Mouse (Mus musculus): ENCODE data around the gene Cdc25b. TPM values are rescaled to one million over a fixed set of nuclear protein-coding genes. Genes with fewer than 3 reads are reported as not detected.
A peak's percentile ranks its signal among the peaks of the same experiment; 100 is the strongest.

Cdc25b gene
- polyA plus RNA-seq, 1 experiment from 2014 or later: 85.7 TPM

GRCm38 (mm10) chr2:131146193-131147042 lies 40.3 kb upstream of the Cdc25b start:
- Histone ChIP-seq H3K4me2 (replicated peaks) (no peak overlapping the region), H3K27ac (no peak overlapping the region), H3K9ac (no peak overlapping the region), H3K27me3 (no peaks in the 10 kb centered on the region), H3K4me1 (peaks cover 5% of the 10 kb centered on the region; the same call in 1 of the 2 replicates), H3K4me3 (no peak overlapping the region), H3K36me3 (peaks cover 80% of the 10 kb centered on the region), H3K9me3 (replicated peaks) (no peaks in the 10 kb centered on the region)
- 92% methylated on average over 21 of the region's 21 CpGs for WGBS
- ATAC-seq (ENCODE audit: low FRiP score): no peak

GRCm38 (mm10) chr2:131147043-131147365 lies 39.7 kb upstream of the Cdc25b start:
- no peak overlapping the region for H3K4me2 ChIP-seq (replicated peaks)
- H3K27ac ChIP-seq: no peak overlapping the region
- no peak for ATAC-seq (ENCODE audit: low FRiP score)
- peaks cover 86% of the 10 kb centered on the region for H3K36me3 ChIP-seq
- H3K4me3 ChIP-seq: no peak overlapping the region
- peaks cover 5% of the 10 kb centered on the region; the same call in 1 of the 2 replicates for H3K4me1 ChIP-seq
- no peak overlapping the region for H3K9ac ChIP-seq
- H3K27me3 ChIP-seq: no peaks in the 10 kb centered on the region
- H3K9me3 ChIP-seq (replicated peaks): no peaks in the 10 kb centered on the region
- WGBS: 95% methylated on average over 8 of the region's 8 CpGs

GRCm38 (mm10) chr2:131148353-131149253 lies 38.1 kb upstream of the Cdc25b start:
- Histone ChIP-seq H3K4me1 (no peaks in the 10 kb centered on the region), H3K36me3 (peaks cover 91% of the 10 kb centered on the region), H3K27ac (no peak overlapping the region), H3K9me3 (replicated peaks) (no peaks in the 10 kb centered on the region), H3K27me3 (no peaks in the 10 kb centered on the region), H3K9ac (no peak overlapping the region), H3K4me3 (no peak overlapping the region), H3K4me2 (replicated peaks) (no peak overlapping the region)
- WGBS: 88% methylated on average over 8 of the region's 8 CpGs
- no peak for ATAC-seq (ENCODE audit: low FRiP score)

GRCm38 (mm10) chr2:131149254-131149578 lies 37.5 kb upstream of the Cdc25b start:
- H3K36me3 ChIP-seq: peaks cover 90% of the 10 kb centered on the region
- H3K9ac ChIP-seq: no peak overlapping the region
- H3K27ac ChIP-seq: no peak overlapping the region
- 93% methylated on average over 3 of the region's 3 CpGs for WGBS
- H3K27me3 ChIP-seq: no peaks in the 10 kb centered on the region
- no peaks in the 10 kb centered on the region for H3K9me3 ChIP-seq (replicated peaks)
- no peaks in the 10 kb centered on the region for H3K4me1 ChIP-seq
- no peak overlapping the region for H3K4me3 ChIP-seq
- no peak overlapping the region for H3K4me2 ChIP-seq (replicated peaks)
- no peak for ATAC-seq (ENCODE audit: low FRiP score)

GRCm38 (mm10) chr2:131152166-131152730 lies 34.5 kb upstream of the Cdc25b start:
- H3K4me1 ChIP-seq: peaks cover 7% of the 10 kb centered on the region
- H3K27ac ChIP-seq: no peak overlapping the region
- no peak overlapping the region for H3K4me2 ChIP-seq (replicated peaks)
- 94% methylated on average over 7 of the region's 7 CpGs for WGBS
- no peak overlapping the region for H3K9ac ChIP-seq
- no peaks in the 10 kb centered on the region for H3K27me3 ChIP-seq
- no peaks in the 10 kb centered on the region for H3K9me3 ChIP-seq (replicated peaks)
- peaks cover 62% of the 10 kb centered on the region for H3K36me3 ChIP-seq
- no peak for ATAC-seq (ENCODE audit: low FRiP score)
- no peak overlapping the region for H3K4me3 ChIP-seq

- Histone ChIP-seq H3K4me2 (replicated peaks) (no peak overlapping the region), H3K27me3 (no peaks in the 10 kb centered on the region), H3K4me1 (peaks cover 25% of the 10 kb centered on the region), H3K4me3 (no peak overlapping the region), H3K36me3 (peaks cover 44% of the 10 kb centered on the region), H3K9ac (no peak overlapping the region), H3K27ac (no peak overlapping the region), H3K9me3 (replicated peaks) (no peaks in the 10 kb centered on the region)
- WGBS: 91% methylated on average over 4 of the region's 4 CpGs
- ATAC-seq (ENCODE audit: low FRiP score): no peak
Measured at GRCm38 (mm10) chr2:131154036-131154435, 32.7 kb upstream of the Cdc25b start.

GRCm38 (mm10) chr2:131156987-131157386 lies 29.8 kb upstream of the Cdc25b start:
- peaks cover 18% of the 10 kb centered on the region for H3K36me3 ChIP-seq
- no peak overlapping the region for H3K4me3 ChIP-seq
- no peak overlapping the region for H3K9ac ChIP-seq
- no peak for ATAC-seq (ENCODE audit: low FRiP score)
- no peaks in the 10 kb centered on the region for H3K9me3 ChIP-seq (replicated peaks)
- WGBS: 91% methylated on average over 7 of the region's 7 CpGs
- H3K4me1 ChIP-seq: peaks cover 35% of the 10 kb centered on the region
- H3K27me3 ChIP-seq: no peaks in the 10 kb centered on the region
- no peak overlapping the region for H3K4me2 ChIP-seq (replicated peaks)
- no peak overlapping the region for H3K27ac ChIP-seq

- H3K27ac ChIP-seq: peak overlapping the region; percentile 79
- H3K9ac ChIP-seq: peak overlapping the region; percentile 83
- 0 out of 2 replicates have a peak, but pooled peaks cover under 1% of the 10 kb centered on the region for H3K9me3 ChIP-seq (replicated peaks)
- peak overlapping the region; percentile 81 for H3K4me2 ChIP-seq (replicated peaks)
- ATAC-seq (ENCODE audit: low FRiP score): peak; percentile 75
- H3K36me3 ChIP-seq: no peaks in the 10 kb centered on the region
- peak overlapping the region; percentile 55 for H3K4me3 ChIP-seq
- 1% methylated on average over 18 of the region's 18 CpGs for WGBS
- H3K4me1 ChIP-seq: peaks cover 35% of the 10 kb centered on the region
- H3K27me3 ChIP-seq: no peaks in the 10 kb centered on the region
Measured at GRCm38 (mm10) chr2:131159491-131159910, 27.2 kb upstream of the Cdc25b start.

GRCm38 (mm10) chr2:131159938-131160581 lies 26.7 kb upstream of the Cdc25b start, which contains the start of gene 1700037H04Rik:
1700037H04Rik (minus strand) TSS chr2:131160081.
- ATAC-seq (ENCODE audit: low FRiP score): peak; percentile 96
- Histone ChIP-seq H3K27ac (peak within 1 kb of the TSS; percentile 95), H3K27me3 (no peaks in the 10 kb centered on the region), H3K36me3 (no peaks in the 10 kb centered on the region), H3K4me1 (peaks cover 35% of the 10 kb centered on the region), H3K9ac (peak within 1 kb of the TSS; percentile 83), H3K4me2 (replicated peaks) (peak within 1 kb of the TSS; percentile 81), H3K9me3 (replicated peaks) (0 out of 2 replicates have a peak, but pooled peaks cover 5% of the 10 kb centered on the region), H3K4me3 (peak within 1 kb of the TSS; percentile 55)
- WGBS: under 1% methylated on average over 54 of the region's 54 CpGs

- Histone ChIP-seq H3K9ac (peak overlapping the region; percentile 72), H3K4me2 (replicated peaks) (peak overlapping the region; percentile 81), H3K36me3 (no peaks in the 10 kb centered on the region), H3K4me3 (peak overlapping the region; percentile 55), H3K9me3 (replicated peaks) (0 out of 2 replicates have a peak, but pooled peaks cover 5% of the 10 kb centered on the region), H3K27me3 (no peaks in the 10 kb centered on the region), H3K27ac (peak overlapping the region; percentile 95), H3K4me1 (peaks cover 35% of the 10 kb centered on the region)
- under 1% methylated on average over 17 of the region's 17 CpGs for WGBS
- no peak for ATAC-seq (ENCODE audit: low FRiP score)
Measured at GRCm38 (mm10) chr2:131160671-131161111, 26.1 kb upstream of the Cdc25b start.

GRCm38 (mm10) chr2:131163924-131164323 lies 22.8 kb upstream of the Cdc25b start:
- 0 out of 2 replicates have a peak, but pooled peaks cover 5% of the 10 kb centered on the region for H3K9me3 ChIP-seq (replicated peaks)
- no peak for ATAC-seq (ENCODE audit: low FRiP score)
- no peak overlapping the region for H3K4me3 ChIP-seq
- H3K36me3 ChIP-seq: no peaks in the 10 kb centered on the region
- no peak overlapping the region for H3K4me2 ChIP-seq (replicated peaks)
- peaks cover 11% of the 10 kb centered on the region for H3K4me1 ChIP-seq
- no peaks in the 10 kb centered on the region for H3K27me3 ChIP-seq
- 76% methylated on average over 7 of the region's 7 CpGs for WGBS
- no peak overlapping the region for H3K27ac ChIP-seq
- H3K9ac ChIP-seq: no peak overlapping the region

Measured in hindbrain, embryonic 12.5 days (tissue).